Mouse (Mus musculus) limb, embryonic 11.5 days (tissue): ENCODE measurements at regions not wholly inside any gene's neighbourhood (a gene's known extent, or its start where the extent isn't known, plus 50 kb on each side); places are given as distances from the start of the nearest gene placed in this dataset.

Source experiments
- ATAC-seq: fragments of 200-750 bp; cut with Nextera tagmentation; 2 replicates; pipeline ENCODE4 v1.8.0; 2017; ENCODE audit warnings: low read depth; ENCODE audit not compliant: insufficient number of reproducible peaks, low FRiP score, low TSS enrichment
- DNase-seq: peaks from one replicate; pipeline ENCODE4 v3.0.0-alpha.2; 2015; ENCODE audit warnings: low spot score
- H3K27ac ChIP-seq: fragments of 300-500 bp; sonication (generic); replicated peaks from 2 replicates; pipeline ENCODE4 v1.5.1; 2014; ENCODE audit warnings: low read depth, mild to moderate bottlenecking, low read length
- H3K27me3 ChIP-seq: fragments of 300-500 bp; sonication (generic); 2 replicates; pipeline ENCODE4 v1.6.1; 2014; ENCODE audit warnings: mild to moderate bottlenecking, low read length, mixed read lengths; ENCODE audit not compliant: control insufficient read depth, insufficient read depth
- H3K36me3 ChIP-seq: fragments of 300-500 bp; sonication (generic); 2 replicates; pipeline ENCODE4 v1.6.1; 2014; ENCODE audit warnings: mild to moderate bottlenecking, low read length, moderate library complexity, mixed read lengths; ENCODE audit not compliant: control insufficient read depth, insufficient read depth
- H3K4me1 ChIP-seq: fragments of 300-500 bp; sonication (generic); 2 replicates; pipeline ENCODE4 v1.6.1; 2014; ENCODE audit warnings: low read length, mixed read lengths; ENCODE audit not compliant: control insufficient read depth, insufficient read depth
- H3K4me2 ChIP-seq: fragments of 300-500 bp; sonication (generic); 2 replicates; pipeline ENCODE4 v1.6.1; 2014; ENCODE audit warnings: low read depth, mild to moderate bottlenecking, moderate library complexity; ENCODE audit not compliant: severe bottlenecking
- H3K4me3 ChIP-seq: fragments of 300-500 bp; sonication (generic); 2 replicates; pipeline ENCODE4 v1.5.1; 2014; ENCODE audit warnings: low read depth, low read length
- H3K9ac ChIP-seq: fragments of 300-500 bp; sonication (generic); 2 replicates; pipeline ENCODE4 v1.6.1; 2014; ENCODE audit warnings: mild to moderate bottlenecking, low read length
- H3K9me3 ChIP-seq: fragments of 300-500 bp; sonication (generic); 2 replicates; pipeline ENCODE4 v1.6.1; 2016; ENCODE audit warnings: low read length; ENCODE audit not compliant: control insufficient read depth
- WGBS: fragments of 180-500 bp; shearing (Covaris S2); extraction: QIAGEN DNeasy Blood & Tissue Kit; methylation state at CpG from one replicate; pipeline ENCODE4 v1.1.7; 2014; 5-methylcytosine and 5-hydroxymethylcytosine counted together

DNA sequence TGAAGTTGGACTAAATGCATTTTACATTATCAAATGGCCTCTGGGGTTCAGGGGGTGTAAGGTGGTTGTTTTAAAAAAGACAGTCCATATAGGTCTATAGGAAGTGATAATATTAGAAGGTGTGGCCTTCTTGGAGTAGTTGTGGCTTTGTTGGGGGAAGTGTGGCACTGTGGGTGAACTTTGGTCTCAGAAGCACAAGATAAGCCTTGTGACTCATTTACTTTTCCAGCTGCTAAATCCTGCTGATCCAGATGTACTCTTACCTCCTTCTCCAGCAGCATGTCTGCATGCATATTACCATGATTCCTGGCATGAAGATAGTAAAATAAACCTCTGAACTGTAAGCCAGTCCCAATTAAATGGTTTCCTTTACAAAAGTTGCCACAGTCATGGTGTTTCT is 865.8 kb downstream of the Kcna4 start:
- no peak for ATAC-seq
- no peak overlapping the region for H3K27ac ChIP-seq

DNA sequence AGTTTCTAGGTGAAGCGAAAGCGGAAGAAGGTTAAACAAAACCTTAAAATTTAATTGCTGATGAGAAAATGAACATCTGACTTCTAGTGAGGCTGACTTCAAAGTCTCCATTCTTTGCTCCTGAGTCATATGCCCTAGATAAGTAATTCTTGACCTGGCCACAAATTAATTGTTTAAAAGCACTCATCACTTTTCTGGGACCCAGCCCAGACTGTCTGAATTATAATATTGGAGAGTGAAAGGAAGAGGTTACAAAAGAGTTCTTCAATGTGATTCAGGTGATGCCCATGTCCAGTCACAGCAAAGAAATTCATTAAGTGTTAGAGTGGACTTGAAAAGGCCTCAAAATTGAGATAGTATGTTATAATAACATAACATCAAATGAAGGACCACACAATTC is 867.3 kb downstream of the Kcna4 start:
- H3K36me3 ChIP-seq: no peaks in the 10 kb centered on the region
- no peaks in the 10 kb centered on the region for H3K4me1 ChIP-seq
- ATAC-seq (no peak), DNase-seq (no peak)
- H3K9ac ChIP-seq: no peak overlapping the region
- no peaks in the 10 kb centered on the region for H3K9me3 ChIP-seq
- no peak overlapping the region for H3K27ac ChIP-seq
- 91% methylated on average over 2 of the region's 2 CpGs for WGBS
- H3K4me3 ChIP-seq: no peak overlapping the region
- H3K27me3 ChIP-seq: no peaks in the 10 kb centered on the region
- no peak overlapping the region for H3K4me2 ChIP-seq

More for the DNA sequence above, 865.8 kb downstream of the Kcna4 start:
- H3K9me3 ChIP-seq: no peaks in the 10 kb centered on the region
- no peak overlapping the region for H3K4me3 ChIP-seq
- no peaks in the 10 kb centered on the region for H3K4me1 ChIP-seq
- no peaks in the 10 kb centered on the region for H3K36me3 ChIP-seq
- no peak for DNase-seq
- no peaks in the 10 kb centered on the region for H3K27me3 ChIP-seq
- no peak overlapping the region for H3K4me2 ChIP-seq
- no peak overlapping the region for H3K9ac ChIP-seq

DNA sequence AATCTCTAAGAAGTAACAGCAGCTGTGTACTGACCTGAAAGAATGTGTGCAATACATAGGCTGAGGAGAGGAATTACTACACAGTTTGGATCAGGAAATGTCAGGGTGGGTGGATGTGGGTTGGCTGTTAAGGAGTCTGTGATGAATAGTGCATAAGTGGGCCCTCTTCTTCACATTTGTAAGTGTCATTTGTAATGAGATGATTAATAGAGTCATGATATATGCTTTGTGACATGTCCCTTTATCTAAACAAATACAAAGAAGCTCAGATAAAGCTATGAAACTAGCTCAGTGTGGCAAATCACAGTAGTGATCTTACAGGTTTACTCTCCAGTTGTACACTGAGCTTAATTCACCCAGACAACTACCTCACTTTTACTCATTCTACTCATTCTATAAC is 867.9 kb downstream of the Kcna4 start:
- Histone ChIP-seq H3K4me2 (no peak overlapping the region), H3K9ac (no peak overlapping the region), H3K9me3 (no peaks in the 10 kb centered on the region), H3K27me3 (no peaks in the 10 kb centered on the region), H3K4me3 (no peak overlapping the region), H3K36me3 (no peaks in the 10 kb centered on the region), H3K4me1 (no peaks in the 10 kb centered on the region), H3K27ac (no peak overlapping the region)
- 0 out of 2 replicates have a peak, but pooled peaks have one; percentile 47 for ATAC-seq
- DNase-seq: no peak

DNA sequence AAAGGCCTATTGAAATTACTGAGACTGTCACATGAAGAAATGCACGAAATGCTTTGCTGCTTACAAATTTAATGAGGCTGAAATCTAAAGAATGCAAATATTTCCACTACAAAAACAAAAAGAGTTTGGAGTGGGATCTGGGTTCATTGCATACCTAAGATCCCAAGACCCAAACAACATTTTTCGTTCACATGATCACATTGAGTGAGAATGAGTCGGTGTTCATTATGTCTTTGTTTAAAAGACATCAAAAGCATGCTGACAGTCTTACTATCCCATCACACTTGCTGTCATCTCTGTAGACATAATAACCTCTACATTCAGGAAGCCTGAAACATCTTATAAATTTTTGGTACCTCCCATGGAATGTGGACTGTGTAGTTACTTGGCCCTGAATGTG is 870.4 kb downstream of the Kcna4 start:
- H3K9ac ChIP-seq: no peak overlapping the region
- no peaks in the 10 kb centered on the region for H3K4me1 ChIP-seq
- H3K4me3 ChIP-seq: no peak overlapping the region
- H3K4me2 ChIP-seq: no peak overlapping the region
- H3K9me3 ChIP-seq: no peaks in the 10 kb centered on the region
- 85% methylated on average over 3 of the region's 3 CpGs for WGBS
- H3K27me3 ChIP-seq: no peaks in the 10 kb centered on the region
- no peak for ATAC-seq
- H3K36me3 ChIP-seq: no peaks in the 10 kb centered on the region
- DNase-seq: no peak
- no peak overlapping the region for H3K27ac ChIP-seq

DNA sequence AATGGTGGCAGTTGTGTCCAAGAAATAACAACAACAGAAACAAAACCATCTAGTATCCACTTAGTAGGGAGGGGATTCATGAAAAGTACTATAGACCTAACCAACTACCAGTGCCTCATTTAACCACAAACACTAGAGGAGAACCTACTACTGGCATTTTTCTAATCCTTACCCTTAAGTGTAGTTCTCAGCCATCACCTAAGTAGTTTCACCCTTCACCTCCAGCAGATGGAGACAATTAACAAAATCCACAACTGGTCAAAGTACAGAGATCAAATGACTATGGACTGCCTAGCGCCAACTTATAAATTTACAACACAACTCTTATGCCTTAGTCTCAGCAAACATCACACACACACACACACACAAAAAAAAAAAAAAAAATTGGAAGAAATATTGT is 874.6 kb downstream of the Kcna4 start:
- DNase-seq (no peak), ATAC-seq (peak; percentile 54)
- no peak overlapping the region for H3K4me2 ChIP-seq
- no peaks in the 10 kb centered on the region for H3K4me1 ChIP-seq
- H3K9ac ChIP-seq: no peak overlapping the region
- H3K36me3 ChIP-seq: no peaks in the 10 kb centered on the region
- H3K9me3 ChIP-seq: no peaks in the 10 kb centered on the region
- H3K4me3 ChIP-seq: no peak overlapping the region
- no peak overlapping the region for H3K27ac ChIP-seq
- 27% methylated on average over 1 of the region's 1 CpGs for WGBS
- no peaks in the 10 kb centered on the region for H3K27me3 ChIP-seq
